Mouse (Mus musculus) embryonic facial prominence, embryonic 13.5 days (tissue): ENCODE measurements around the gene Plekhs1. TPM values are rescaled to one million over a fixed set of nuclear protein-coding genes. Genes with fewer than 3 reads are reported as not detected.

Experiments used
- ATAC-seq: fragments of 200-750 bp; cut with Nextera tagmentation; 2 replicates; pipeline ENCODE4 v1.8.0; 2017; ENCODE audit warnings: low read depth; ENCODE audit not compliant: insufficient number of reproducible peaks, insufficient read depth, low FRiP score, low TSS enrichment
- H3K27ac ChIP-seq: fragments of 300-500 bp; sonication (generic); 2 replicates; pipeline ENCODE4 v1.5.1; 2015; ENCODE audit warnings: moderate library complexity, mild to moderate bottlenecking, inconsistent platforms
- H3K27me3 ChIP-seq: fragments of 300-500 bp; sonication (generic); 2 replicates; pipeline ENCODE4 v1.6.1; 2015; ENCODE audit warnings: mild to moderate bottlenecking, inconsistent platforms
- H3K36me3 ChIP-seq: fragments of 300-500 bp; sonication (generic); 2 replicates; pipeline ENCODE4 v1.6.1; 2015; ENCODE audit warnings: mild to moderate bottlenecking, inconsistent platforms
- H3K4me1 ChIP-seq: fragments of 300-500 bp; sonication (generic); 2 replicates; pipeline ENCODE4 v1.6.1; 2015; ENCODE audit warnings: inconsistent platforms
- H3K4me2 ChIP-seq: fragments of 300-500 bp; sonication (generic); 2 replicates; pipeline ENCODE4 v1.6.1; 2015; ENCODE audit warnings: moderate library complexity, mild to moderate bottlenecking, inconsistent platforms
- H3K4me3 ChIP-seq: fragments of 300-500 bp; sonication (generic); 2 replicates; pipeline ENCODE4 v1.5.1; 2015; ENCODE audit warnings: mild to moderate bottlenecking, inconsistent platforms
- H3K9ac ChIP-seq: fragments of 300-500 bp; sonication (generic); 2 replicates; pipeline ENCODE4 v1.6.1; 2015; ENCODE audit warnings: mild to moderate bottlenecking, inconsistent platforms
- H3K9me3 ChIP-seq: fragments of 300-500 bp; sonication (generic); 2 replicates; pipeline ENCODE4 v1.6.1; 2016; ENCODE audit warnings: inconsistent platforms
- WGBS: fragments of 180-500 bp; shearing (Covaris S2); methylation state at CpG from one replicate; pipeline ENCODE4 v1.1.7; 2015; ENCODE audit warnings: mixed read lengths; 5-methylcytosine and 5-hydroxymethylcytosine counted together
- polyA plus RNA-seq: library from polyadenylated mRNA; unstranded; fragments of >200 nt; fragmentation: Nextera tagmentation; extraction: Ambion mirVana; gene quantifications from 2 replicates; pipeline ENCODE4 v1.2.1, GENCODE M21; 2015

Gene Plekhs1
- 0.65 and 0.84 TPM in 2 replicates for polyA plus RNA-seq

- no peak within 1 kb of the TSS for H3K4me2 ChIP-seq
- H3K9ac ChIP-seq: no peak within 1 kb of the TSS
- H3K27ac ChIP-seq: no peak within 1 kb of the TSS
- no peaks in the 10 kb centered on the region for H3K27me3 ChIP-seq
- H3K4me1 ChIP-seq: peaks cover 19% of the 10 kb centered on the region
- no peak for ATAC-seq
- no peak within 1 kb of the TSS for H3K4me3 ChIP-seq
- WGBS: 60% methylated on average over 10 of the region's 10 CpGs
- H3K36me3 ChIP-seq: no peaks in the 10 kb centered on the region
- H3K9me3 ChIP-seq: no peaks in the 10 kb centered on the region
Measured at GRCm38 (mm10) chr19:56461522-56462101, at the start of gene Plekhs1. TSS of gene Plekhs1 (plus strand) at chr19:56461640.

- no peak overlapping the region for H3K4me3 ChIP-seq
- no peaks in the 10 kb centered on the region for H3K27me3 ChIP-seq
- H3K4me2 ChIP-seq: no peak overlapping the region
- no peaks in the 10 kb centered on the region for H3K36me3 ChIP-seq
- H3K4me1 ChIP-seq: peaks cover 12% of the 10 kb centered on the region
- H3K27ac ChIP-seq: no peak overlapping the region
- no peak overlapping the region for H3K9ac ChIP-seq
- no peak for ATAC-seq
- no peaks in the 10 kb centered on the region for H3K9me3 ChIP-seq
- 64% methylated on average over 4 of the region's 4 CpGs for WGBS
Measured at GRCm38 (mm10) chr19:56418404-56418803, 43.0 kb upstream of the Plekhs1 start.

GRCm38 (mm10) chr19:56419452-56419851 lies 42.0 kb upstream of the Plekhs1 start:
- H3K27ac ChIP-seq: no peak overlapping the region
- peaks cover 23% of the 10 kb centered on the region for H3K4me1 ChIP-seq
- no peak for ATAC-seq
- no peak overlapping the region for H3K4me3 ChIP-seq
- H3K4me2 ChIP-seq: no peak overlapping the region
- no peaks in the 10 kb centered on the region for H3K27me3 ChIP-seq
- H3K9ac ChIP-seq: no peak overlapping the region
- no peaks in the 10 kb centered on the region for H3K9me3 ChIP-seq
- no peaks in the 10 kb centered on the region for H3K36me3 ChIP-seq
- 28% methylated on average over 9 of the region's 9 CpGs for WGBS

GRCm38 (mm10) chr19:56420345-56420744 lies 41.1 kb upstream of the Plekhs1 start:
- H3K36me3 ChIP-seq: no peaks in the 10 kb centered on the region
- WGBS: 84% methylated on average over 3 of the region's 3 CpGs
- no peak for ATAC-seq
- no peak overlapping the region for H3K4me2 ChIP-seq
- H3K4me3 ChIP-seq: no peak overlapping the region
- no peak overlapping the region for H3K9ac ChIP-seq
- H3K9me3 ChIP-seq: no peaks in the 10 kb centered on the region
- H3K4me1 ChIP-seq: peaks cover 29% of the 10 kb centered on the region
- no peak overlapping the region for H3K27ac ChIP-seq
- no peaks in the 10 kb centered on the region for H3K27me3 ChIP-seq

GRCm38 (mm10) chr19:56422476-56423338 lies 38.7 kb upstream of the Plekhs1 start:
- 0 out of 2 replicates have a peak, but pooled peaks have one; percentile 11 for ATAC-seq
- no peaks in the 10 kb centered on the region for H3K9me3 ChIP-seq
- 22% methylated on average over 14 of the region's 14 CpGs for WGBS
- H3K4me1 ChIP-seq: peaks cover 41% of the 10 kb centered on the region
- no peaks in the 10 kb centered on the region for H3K27me3 ChIP-seq
- no peak overlapping the region for H3K27ac ChIP-seq
- H3K4me2 ChIP-seq: peak overlapping the region; percentile 42
- H3K9ac ChIP-seq: no peak overlapping the region
- H3K4me3 ChIP-seq: no peak overlapping the region
- H3K36me3 ChIP-seq: no peaks in the 10 kb centered on the region

GRCm38 (mm10) chr19:56423370-56423769 lies 38.1 kb upstream of the Plekhs1 start:
- H3K4me1 ChIP-seq: peaks cover 41% of the 10 kb centered on the region
- no peak overlapping the region for H3K4me3 ChIP-seq
- no peaks in the 10 kb centered on the region for H3K9me3 ChIP-seq
- no peak for ATAC-seq
- no peaks in the 10 kb centered on the region for H3K36me3 ChIP-seq
- 45% methylated on average over 12 of the region's 12 CpGs for WGBS
- no peak overlapping the region for H3K27ac ChIP-seq
- H3K4me2 ChIP-seq: peak overlapping the region; percentile 42; the same call in 1 of the 2 replicates
- H3K27me3 ChIP-seq: no peaks in the 10 kb centered on the region
- H3K9ac ChIP-seq: no peak overlapping the region

- no peak overlapping the region for H3K27ac ChIP-seq
- WGBS: 70% methylated on average over 17 of the region's 17 CpGs
- H3K4me2 ChIP-seq: no peak overlapping the region
- peaks cover 36% of the 10 kb centered on the region for H3K4me1 ChIP-seq
- no peak overlapping the region for H3K4me3 ChIP-seq
- no peaks in the 10 kb centered on the region for H3K9me3 ChIP-seq
- no peak for ATAC-seq
- no peak overlapping the region for H3K9ac ChIP-seq
- H3K27me3 ChIP-seq: no peaks in the 10 kb centered on the region
- H3K36me3 ChIP-seq: no peaks in the 10 kb centered on the region
Measured at GRCm38 (mm10) chr19:56424606-56425395, 36.6 kb upstream of the Plekhs1 start.

- 63% methylated on average over 9 of the region's 9 CpGs for WGBS
- no peak overlapping the region; the same call in 1 of the 2 replicates for H3K27ac ChIP-seq
- no peaks in the 10 kb centered on the region for H3K9me3 ChIP-seq
- peaks cover 39% of the 10 kb centered on the region for H3K4me1 ChIP-seq
- ATAC-seq: no peak
- H3K27me3 ChIP-seq: no peaks in the 10 kb centered on the region
- no peak overlapping the region for H3K4me3 ChIP-seq
- no peak overlapping the region for H3K4me2 ChIP-seq
- no peaks in the 10 kb centered on the region for H3K36me3 ChIP-seq
- H3K9ac ChIP-seq: no peak overlapping the region
Measured at GRCm38 (mm10) chr19:56425492-56425891, 35.9 kb upstream of the Plekhs1 start.

GRCm38 (mm10) chr19:56430369-56430768 lies 31.1 kb upstream of the Plekhs1 start:
- Histone ChIP-seq H3K9me3 (no peaks in the 10 kb centered on the region), H3K9ac (no peak overlapping the region), H3K36me3 (peaks cover 10% of the 10 kb centered on the region; the same call in 1 of the 2 replicates), H3K4me3 (no peak overlapping the region), H3K27me3 (no peaks in the 10 kb centered on the region), H3K4me1 (peaks cover 28% of the 10 kb centered on the region), H3K4me2 (no peak overlapping the region), H3K27ac (no peak overlapping the region)
- WGBS: 42% methylated on average over 8 of the region's 8 CpGs
- ATAC-seq: no peak

GRCm38 (mm10) chr19:56432706-56433105 lies 28.7 kb upstream of the Plekhs1 start:
- no peak overlapping the region for H3K4me2 ChIP-seq
- no peak overlapping the region for H3K9ac ChIP-seq
- H3K27me3 ChIP-seq: no peaks in the 10 kb centered on the region
- peaks cover 20% of the 10 kb centered on the region for H3K4me1 ChIP-seq
- no peaks in the 10 kb centered on the region for H3K9me3 ChIP-seq
- no peak for ATAC-seq
- peaks cover 20% of the 10 kb centered on the region; the same call in 1 of the 2 replicates for H3K36me3 ChIP-seq
- no peak overlapping the region for H3K4me3 ChIP-seq
- WGBS: 54% methylated on average over 10 of the region's 10 CpGs
- H3K27ac ChIP-seq: no peak overlapping the region

GRCm38 (mm10) chr19:56433581-56433980 lies 27.9 kb upstream of the Plekhs1 start:
- no peak overlapping the region for H3K27ac ChIP-seq
- no peaks in the 10 kb centered on the region for H3K27me3 ChIP-seq
- H3K4me1 ChIP-seq: peaks cover 20% of the 10 kb centered on the region
- H3K36me3 ChIP-seq: peaks cover 20% of the 10 kb centered on the region; the same call in 1 of the 2 replicates
- no peaks in the 10 kb centered on the region for H3K9me3 ChIP-seq
- ATAC-seq: no peak
- WGBS: 86% methylated on average over 7 of the region's 7 CpGs
- no peak overlapping the region for H3K4me2 ChIP-seq
- H3K4me3 ChIP-seq: no peak overlapping the region
- H3K9ac ChIP-seq: no peak overlapping the region
